9 mouse cellular contexts compared by ENCODE assay signal in the genomic region with DNA sequence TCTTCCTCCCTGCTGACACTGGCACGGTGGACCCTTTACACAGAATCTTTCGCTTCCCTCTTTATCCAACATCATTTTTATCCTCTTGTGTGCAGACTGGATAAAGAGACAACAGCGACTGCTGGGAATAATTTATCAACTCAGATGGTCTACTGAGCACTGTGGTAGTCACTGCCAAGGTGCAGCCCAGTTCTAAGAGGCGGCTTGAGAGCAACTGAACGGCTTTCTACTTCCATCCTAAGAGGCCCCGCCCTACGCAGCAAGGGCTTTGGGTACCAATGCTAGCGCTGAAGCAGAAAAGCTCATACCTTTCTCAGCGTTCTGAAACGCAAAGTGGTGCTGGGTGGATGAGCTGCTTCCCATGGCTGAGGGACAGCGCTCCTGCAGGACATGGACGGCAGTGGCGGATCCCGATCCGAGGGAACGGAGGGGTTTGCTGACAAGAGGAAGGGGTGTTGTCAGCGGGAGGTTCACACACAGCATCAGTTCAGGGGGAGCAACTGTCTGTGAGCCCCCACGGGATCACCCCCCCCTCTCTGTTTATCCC. TPM values are rescaled to one million over a fixed set of nuclear protein-coding genes. Genes with fewer than 3 reads are reported as not detected.
DNase-seq lines count a peak whose midpoint lies in the region; ATAC-seq lines count a peak whose summit lies in the region.
"Had no signal": no experiment of that assay in that cellular context is flagged by ENCODE, and none has a peak within 500 bp of the region (broad histone marks: within the 10 kb centered on the region; RNA-seq: fewer than 3 reads in every experiment).

No protein-coding gene starts in this region.

- H3K27ac ChIP-seq in heart, embryonic 13.5 days (replicated peaks), result no peak overlapping the region
- H3K27ac ChIP-seq in forebrain, embryonic 11.5 days (ENCODE audit: low read depth, low read length), result no peak overlapping the region
- H3K27ac ChIP-seq in midbrain, embryonic 13.5 days, result no peak overlapping the region

- 0 out of 2 replicates have a peak, but pooled peaks cover 6% of the 10 kb centered on the region for H3K9me3 ChIP-seq in heart, embryonic 13.5 days
- H3K9me3 ChIP-seq in forebrain, embryonic 11.5 days (ENCODE audit: control insufficient read depth, low read length), result no peaks in the 10 kb centered on the region
- no peaks in the 10 kb centered on the region for H3K9me3 ChIP-seq in midbrain, embryonic 13.5 days

- H3K4me3 ChIP-seq in heart, embryonic 13.5 days, result no peak overlapping the region
- H3K4me3 ChIP-seq in forebrain, embryonic 11.5 days (ENCODE audit: low read depth, low read length), result no peak overlapping the region
- H3K4me3 ChIP-seq in midbrain, embryonic 13.5 days (replicated peaks), result peak overlapping the region; percentile 18; the same call in 1 of the 2 replicates

- intact Hi-C loops in heart, postnatal 10 days (cut with DNase I), result no loop called here

- H3K4me1 ChIP-seq in heart, embryonic 13.5 days, result peaks cover 11% of the 10 kb centered on the region
- peaks cover 3% of the 10 kb centered on the region; the same call in 1 of the 2 replicates for H3K4me1 ChIP-seq in forebrain, embryonic 11.5 days (replicated peaks; ENCODE audit: control insufficient read depth, insufficient read depth, low read length)
- peaks cover 13% of the 10 kb centered on the region for H3K4me1 ChIP-seq in midbrain, embryonic 13.5 days (replicated peaks)

- no peak for DNase-seq in heart, postnatal 10 days
- peak; percentile 79 for DNase-seq in ES-CJ7 (ENCODE audit: low read depth, low spot score)
- DNase-seq in forebrain, embryonic 11.5 days (ENCODE audit: low spot score), result peak; percentile 63
- no peak for DNase-seq in thymus, postnatal 36 days
- DNase-seq in urinary bladder, postnatal 14 days (ENCODE audit: low spot score), result no peak
- DNase-seq in thymus, postnatal 0 days (ENCODE audit: low spot score), result no peak

- no peaks in the 10 kb centered on the region for H3K36me3 ChIP-seq in heart, embryonic 13.5 days
- H3K36me3 ChIP-seq in forebrain, embryonic 11.5 days (ENCODE audit: control insufficient read depth, insufficient read depth, low read length), result no peaks in the 10 kb centered on the region
- no peaks in the 10 kb centered on the region for H3K36me3 ChIP-seq in midbrain, embryonic 13.5 days

- peaks cover 4% of the 10 kb centered on the region; the same call in 1 of the 2 replicates for H3K27me3 ChIP-seq in heart, embryonic 13.5 days (replicated peaks)
- no peaks in the 10 kb centered on the region for H3K27me3 ChIP-seq in forebrain, embryonic 11.5 days (ENCODE audit: control insufficient read depth, insufficient read depth, low read length)
- peaks cover 4% of the 10 kb centered on the region; the same call in 1 of the 2 replicates for H3K27me3 ChIP-seq in midbrain, embryonic 13.5 days

- H3K9ac ChIP-seq in heart, embryonic 13.5 days, result no peak overlapping the region
- no peak overlapping the region for H3K9ac ChIP-seq in forebrain, embryonic 11.5 days (ENCODE audit: low read length)
- no peak overlapping the region; the same call in 1 of the 2 replicates for H3K9ac ChIP-seq in midbrain, embryonic 13.5 days (replicated peaks)

- no peak for ATAC-seq in heart, embryonic 13.5 days (ENCODE audit: extremely low read depth, insufficient number of reproducible peaks, low FRiP score, low TSS enrichment)
- ATAC-seq in forebrain, embryonic 11.5 days (replicated peaks; ENCODE audit: low FRiP score), result peak; percentile 57
- ATAC-seq in midbrain, embryonic 13.5 days, result peak; percentile 77

- H3K4me2 ChIP-seq in heart, embryonic 13.5 days, result peak overlapping the region; percentile 29
- H3K4me2 ChIP-seq in forebrain, embryonic 11.5 days (ENCODE audit: low read depth, low read length, severe bottlenecking), result peak overlapping the region; percentile 20; the same call in 1 of the 2 replicates
- peak overlapping the region; percentile 39 for H3K4me2 ChIP-seq in midbrain, embryonic 13.5 days (replicated peaks)

- 18% methylated on average over 18 of the region's 18 CpGs for WGBS in heart, embryonic 13.5 days
- WGBS in forebrain, embryonic 11.5 days, result 19% methylated on average over 16 of the region's 18 CpGs
- 20% methylated on average over 18 of the region's 18 CpGs for WGBS in midbrain, embryonic 13.5 days

RNA-seq across cellular contexts. Expression of a gene that starts 3.2 kb away (rescaled TPM):
- polyA plus RNA-seq in heart, embryonic 13.5 days (2015; fragmentation: Nextera tagmentation; extraction: Ambion mirVana), result 0.13 TPM in 1 of 2 replicates, not detected in the other
- not detected for total RNA-seq in heart, postnatal 10 days (2021)
- polyA plus RNA-seq in forebrain, embryonic 11.5 days (2014; fragmentation: Nextera tagmentation; extraction: Ambion mirVana), result not detected in 2 replicates
- 0.38 and 0.48 TPM in 2 replicates for polyA plus RNA-seq in midbrain, embryonic 13.5 days (2015; fragmentation: Nextera tagmentation; extraction: Ambion mirVana)
- polyA plus RNA-seq in thymus, postnatal 0 days (2015; fragmentation: Nextera tagmentation; extraction: Ambion mirVana), result 1.1 and 1.5 TPM in 2 replicates

RNA-seq across cellular contexts. Expression of a gene that starts 25.1 kb away (rescaled TPM):
- 4.5 and 4.9 TPM in 2 replicates for polyA plus RNA-seq in heart, embryonic 13.5 days (2015; fragmentation: Nextera tagmentation; extraction: Ambion mirVana)
- 10 to 100 TPM in 1 of 2 experiments, 1 to 10 TPM in 1; 9.9 to 13.0 TPM for total RNA-seq in heart, postnatal 10 days (2021)
- 3.6 and 4.0 TPM in 2 replicates for polyA plus RNA-seq in forebrain, embryonic 11.5 days (2014; fragmentation: Nextera tagmentation; extraction: Ambion mirVana)
- polyA plus RNA-seq in midbrain, embryonic 13.5 days (2015; fragmentation: Nextera tagmentation; extraction: Ambion mirVana), result 9.1 and 10.4 TPM in 2 replicates
- 12.6 and 13.4 TPM in 2 replicates for polyA plus RNA-seq in thymus, postnatal 0 days (2015; fragmentation: Nextera tagmentation; extraction: Ambion mirVana)

RNA-seq across cellular contexts. Expression of a gene that starts 37.7 kb away (rescaled TPM):
- polyA plus RNA-seq in heart, embryonic 13.5 days (2015; fragmentation: Nextera tagmentation; extraction: Ambion mirVana), result not detected in 2 replicates
- total RNA-seq in heart, postnatal 10 days (2021), result not detected
- polyA plus RNA-seq in forebrain, embryonic 11.5 days (2014; fragmentation: Nextera tagmentation; extraction: Ambion mirVana), result not detected in 2 replicates
- not detected in 2 replicates for polyA plus RNA-seq in midbrain, embryonic 13.5 days (2015; fragmentation: Nextera tagmentation; extraction: Ambion mirVana)
- 0.48 and 0.63 TPM in 2 replicates for polyA plus RNA-seq in thymus, postnatal 0 days (2015; fragmentation: Nextera tagmentation; extraction: Ambion mirVana)
- polyA plus RNA-seq: frontal cortex, adult 2 months had no signal

RNA-seq across cellular contexts. Expression of a gene that starts 57.4 kb away (rescaled TPM):
- polyA plus RNA-seq in heart, embryonic 13.5 days (2015; fragmentation: Nextera tagmentation; extraction: Ambion mirVana), result 20.9 and 23.5 TPM in 2 replicates
- 10 to 100 TPM; 15.6 to 18.0 TPM for total RNA-seq in heart, postnatal 10 days (2021)
- 36.8 and 40.2 TPM in 2 replicates for polyA plus RNA-seq in forebrain, embryonic 11.5 days (2014; fragmentation: Nextera tagmentation; extraction: Ambion mirVana)
- 32.6 and 34.2 TPM in 2 replicates for polyA plus RNA-seq in midbrain, embryonic 13.5 days (2015; fragmentation: Nextera tagmentation; extraction: Ambion mirVana)
- 35.5 and 41.4 TPM in 2 replicates for polyA plus RNA-seq in thymus, postnatal 0 days (2015; fragmentation: Nextera tagmentation; extraction: Ambion mirVana)

Comparison
In these comparisons a context has a peak if more than half of its experiments do, and no peak if none do; other contexts are left out.
1. DNase-seq: peak in ES-CJ7 (single experiment) and forebrain, embryonic 11.5 days (single experiment); none in heart, postnatal 10 days (0 of 2), thymus, postnatal 36 days (0 of 2), urinary bladder, postnatal 14 days (single experiment) and thymus, postnatal 0 days (single experiment).
2. Peak in every context shown above with its lines, with median percentiles within 50 percentile points of each other: H3K4me2 ChIP-seq.